Mouse (Mus musculus) kidney, embryonic 14.5 days (tissue): ENCODE results near the gene Kcnmb3. TPM values are rescaled to one million over a fixed set of nuclear protein-coding genes. Genes with fewer than 3 reads are reported as not detected.
"Not testable (repeated sequence)": the region's sequence is repeated elsewhere in the genome, so short reads cannot be mapped to it uniquely, and the experiment has no call there.

Experiments
- ATAC-seq: fragments of 200-750 bp; cut with Nextera tagmentation; 2 replicates; pipeline ENCODE4 v1.8.0; 2017; ENCODE audit warnings: moderate number of reproducible peaks, mild to moderate bottlenecking, moderate TSS enrichment, moderate library complexity; ENCODE audit not compliant: low FRiP score, low TSS enrichment
- H3K27ac ChIP-seq: fragments of 300-500 bp; sonication (generic); 2 replicates; pipeline ENCODE4 v1.5.1; 2014; ENCODE audit warnings: low read depth, mild to moderate bottlenecking, low read length, moderate library complexity, mixed read lengths
- H3K27me3 ChIP-seq: fragments of 300-500 bp; sonication (generic); 2 replicates; pipeline ENCODE4 v1.6.1; 2014; ENCODE audit warnings: mild to moderate bottlenecking, low read length; ENCODE audit not compliant: control insufficient read depth, insufficient read depth
- H3K36me3 ChIP-seq: fragments of 300-500 bp; sonication (generic); 2 replicates; pipeline ENCODE4 v1.6.1; 2014; ENCODE audit warnings: low read length, mixed read lengths; ENCODE audit not compliant: control insufficient read depth, insufficient read depth
- H3K4me1 ChIP-seq: fragments of 300-500 bp; sonication (generic); 2 replicates; pipeline ENCODE4 v1.6.1; 2014; ENCODE audit warnings: low read length, mixed read lengths; ENCODE audit not compliant: control insufficient read depth, insufficient read depth
- H3K4me2 ChIP-seq: fragments of 300-500 bp; sonication (generic); replicated peaks from 2 replicates; pipeline ENCODE4 v1.6.1; 2014; ENCODE audit warnings: low read depth, mild to moderate bottlenecking, low read length
- H3K4me3 ChIP-seq: fragments of 300-500 bp; sonication (generic); 2 replicates; pipeline ENCODE4 v1.5.1; 2014; ENCODE audit warnings: mild to moderate bottlenecking, low read length
- H3K9ac ChIP-seq: fragments of 300-500 bp; sonication (generic); 2 replicates; pipeline ENCODE4 v1.6.1; 2014; ENCODE audit warnings: low read depth, mild to moderate bottlenecking, low read length, moderate library complexity
- H3K9me3 ChIP-seq: fragments of 300-500 bp; sonication (generic); 2 replicates; pipeline ENCODE4 v1.6.1; 2016; ENCODE audit warnings: low read length; ENCODE audit not compliant: control insufficient read depth
- WGBS: fragments of 180-500 bp; shearing (Covaris S2); extraction: QIAGEN DNeasy Blood & Tissue Kit; methylation state at CpG from one replicate; pipeline ENCODE4 v1.1.7; 2014; 5-methylcytosine and 5-hydroxymethylcytosine counted together
- polyA plus RNA-seq: library from polyadenylated mRNA; unstranded; fragments of >200 nt; fragmentation: Nextera tagmentation; extraction: Ambion mirVana; gene quantifications from 2 replicates; pipeline ENCODE4 v1.2.1, GENCODE M21; 2014

Kcnmb3 gene
- polyA plus RNA-seq, 1 experiment from 2014 or later: not detected

- 83% methylated on average over 11 of the region's 11 CpGs for WGBS
Measured at GRCm38 (mm10) chr3:32454329-32455021, 37.6 kb downstream of the Kcnmb3 start.

DNA sequence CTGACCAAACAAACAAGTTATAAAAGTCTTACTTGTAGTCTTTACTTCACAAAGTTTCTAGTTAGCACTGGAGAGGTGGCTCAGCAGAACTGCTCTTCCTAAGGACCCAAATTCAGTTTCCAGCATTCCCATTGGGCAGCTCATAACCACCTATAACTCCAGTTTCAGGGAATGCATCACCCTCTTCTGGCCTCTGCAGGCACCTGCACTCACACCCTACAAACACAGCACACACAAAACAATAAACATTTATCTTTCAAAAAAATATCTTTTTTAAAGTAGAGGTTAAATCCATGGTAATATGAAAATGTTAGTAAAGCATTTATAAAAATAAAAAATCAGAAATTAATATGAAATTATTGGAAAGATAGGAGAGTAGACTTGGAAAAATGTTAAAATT is 50.3 kb downstream of the Kcnmb3 start:
- Histone ChIP-seq H3K4me3 (no peak overlapping the region), H3K36me3 (peaks cover 74% of the 10 kb centered on the region), H3K4me2 (no peak overlapping the region), H3K9ac (no peak overlapping the region), H3K9me3 (no peaks in the 10 kb centered on the region), H3K4me1 (no peaks in the 10 kb centered on the region), H3K27ac (no peak overlapping the region), H3K27me3 (no peaks in the 10 kb centered on the region)
- ATAC-seq: no peak

More at GRCm38 (mm10) chr3:32454329-32455021, 37.6 kb downstream of the Kcnmb3 start:
- Histone ChIP-seq H3K9me3 (no peaks in the 10 kb centered on the region), H3K4me2 (no peak overlapping the region), H3K27me3 (no peaks in the 10 kb centered on the region), H3K9ac (no peak overlapping the region), H3K27ac (no peak overlapping the region), H3K36me3 (peaks cover 75% of the 10 kb centered on the region), H3K4me3 (no peak overlapping the region), H3K4me1 (no peaks in the 10 kb centered on the region)
- no peak for ATAC-seq

GRCm38 (mm10) chr3:32438716-32439115 is 53.3 kb downstream of the Kcnmb3 start:
- Histone ChIP-seq H3K4me2 (no peak overlapping the region), H3K27ac (no peak overlapping the region), H3K9ac (no peak overlapping the region), H3K9me3 (no peaks in the 10 kb centered on the region), H3K4me1 (no peaks in the 10 kb centered on the region), H3K4me3 (no peak overlapping the region), H3K27me3 (no peaks in the 10 kb centered on the region), H3K36me3 (peaks cover 62% of the 10 kb centered on the region)
- no peak for ATAC-seq
- 88% methylated on average over 4 of the region's 4 CpGs for WGBS

GRCm38 (mm10) chr3:32437820-32438219 is 54.2 kb downstream of the Kcnmb3 start:
- H3K9me3 ChIP-seq: no peaks in the 10 kb centered on the region
- no peak for ATAC-seq
- no peak overlapping the region for H3K4me3 ChIP-seq
- H3K4me1 ChIP-seq: no peaks in the 10 kb centered on the region
- WGBS: 92% methylated on average over 6 of the region's 6 CpGs
- peaks cover 54% of the 10 kb centered on the region for H3K36me3 ChIP-seq
- H3K27ac ChIP-seq: no peak overlapping the region
- H3K27me3 ChIP-seq: no peaks in the 10 kb centered on the region
- H3K4me2 ChIP-seq: no peak overlapping the region
- H3K9ac ChIP-seq: no peak overlapping the region

- Histone ChIP-seq H3K9me3 (no peaks in the 10 kb centered on the region), H3K36me3 (peaks cover 49% of the 10 kb centered on the region)
Measured at GRCm38 (mm10) chr3:32437297-32437696, 54.7 kb downstream of the Kcnmb3 start.

GRCm38 (mm10) chr3:32436101-32436500 is 55.9 kb downstream of the Kcnmb3 start:
- H3K9me3 ChIP-seq: no peaks in the 10 kb centered on the region
- no peak for ATAC-seq
- WGBS: 78% methylated on average over 11 of the region's 11 CpGs
- no peaks in the 10 kb centered on the region for H3K27me3 ChIP-seq
- no peak overlapping the region for H3K4me3 ChIP-seq
- no peak overlapping the region for H3K27ac ChIP-seq
- H3K9ac ChIP-seq: no peak overlapping the region
- no peaks in the 10 kb centered on the region for H3K4me1 ChIP-seq
- H3K36me3 ChIP-seq: peaks cover 38% of the 10 kb centered on the region
- H3K4me2 ChIP-seq: no peak overlapping the region

More at GRCm38 (mm10) chr3:32437297-32437696, 54.7 kb downstream of the Kcnmb3 start:
- Histone ChIP-seq H3K4me3 (no peak overlapping the region), H3K27ac (no peak overlapping the region), H3K27me3 (no peaks in the 10 kb centered on the region), H3K9ac (no peak overlapping the region), H3K4me2 (no peak overlapping the region), H3K4me1 (no peaks in the 10 kb centered on the region)
- ATAC-seq: no peak
- 98% methylated on average over 6 of the region's 6 CpGs for WGBS

DNA sequence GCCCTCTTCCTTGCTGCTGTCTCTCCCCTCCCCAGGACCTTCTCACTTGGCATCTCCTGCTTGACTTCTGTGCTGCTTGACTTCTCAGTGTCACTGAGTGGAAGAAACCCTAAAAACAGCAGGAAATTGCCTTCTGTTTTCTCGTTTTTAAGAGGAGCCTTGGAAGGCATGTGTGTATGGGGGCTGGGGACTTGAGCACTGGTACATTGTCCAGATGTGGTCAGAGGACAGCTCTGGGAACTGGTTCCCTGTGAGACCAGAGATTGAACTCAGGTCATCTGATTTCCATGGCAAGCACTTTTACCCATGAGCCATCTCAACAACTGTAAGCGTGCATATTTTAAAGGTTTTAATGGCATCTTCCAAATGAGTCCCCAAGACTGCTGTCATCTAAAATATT is 58.0 kb downstream of the Kcnmb3 start:
- H3K9me3 ChIP-seq: no peaks in the 10 kb centered on the region
- H3K27me3 ChIP-seq: no peaks in the 10 kb centered on the region
- 82% methylated on average over 2 of the region's 2 CpGs for WGBS
- H3K36me3 ChIP-seq: peaks cover 21% of the 10 kb centered on the region
- H3K9ac ChIP-seq: no peak overlapping the region
- no peak overlapping the region for H3K4me3 ChIP-seq
- no peak overlapping the region for H3K4me2 ChIP-seq
- ATAC-seq: no peak
- no peak overlapping the region for H3K27ac ChIP-seq
- no peaks in the 10 kb centered on the region for H3K4me1 ChIP-seq

DNA sequence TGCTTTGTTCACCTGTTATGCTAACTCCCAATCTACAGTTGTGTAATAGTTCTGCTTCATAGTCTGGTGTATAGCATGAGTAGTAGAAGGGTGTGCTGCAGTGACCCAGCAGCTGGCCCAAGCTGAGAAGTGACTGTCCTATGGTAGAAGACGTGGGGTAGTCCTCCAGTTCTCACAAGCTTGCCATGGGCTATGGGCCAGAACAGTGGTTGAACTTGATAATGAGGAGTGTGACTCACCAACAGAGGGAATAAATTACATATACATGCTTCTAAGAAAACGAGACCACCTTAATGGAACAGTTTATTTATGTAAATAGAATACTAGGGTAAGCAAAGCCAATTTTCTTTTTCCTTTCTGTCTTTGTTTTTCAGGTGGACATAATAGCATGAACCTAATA is 61.6 kb downstream of the Kcnmb3 start:
- H3K4me1 ChIP-seq: no peaks in the 10 kb centered on the region
- 75% methylated on average over 2 of the region's 2 CpGs for WGBS
- H3K9me3 ChIP-seq: no peaks in the 10 kb centered on the region
- H3K9ac ChIP-seq: no peak overlapping the region
- no peaks in the 10 kb centered on the region for H3K36me3 ChIP-seq
- no peak overlapping the region for H3K27ac ChIP-seq
- ATAC-seq: no peak
- H3K27me3 ChIP-seq: no peaks in the 10 kb centered on the region
- H3K4me2 ChIP-seq: no peak overlapping the region
- no peak overlapping the region for H3K4me3 ChIP-seq

DNA sequence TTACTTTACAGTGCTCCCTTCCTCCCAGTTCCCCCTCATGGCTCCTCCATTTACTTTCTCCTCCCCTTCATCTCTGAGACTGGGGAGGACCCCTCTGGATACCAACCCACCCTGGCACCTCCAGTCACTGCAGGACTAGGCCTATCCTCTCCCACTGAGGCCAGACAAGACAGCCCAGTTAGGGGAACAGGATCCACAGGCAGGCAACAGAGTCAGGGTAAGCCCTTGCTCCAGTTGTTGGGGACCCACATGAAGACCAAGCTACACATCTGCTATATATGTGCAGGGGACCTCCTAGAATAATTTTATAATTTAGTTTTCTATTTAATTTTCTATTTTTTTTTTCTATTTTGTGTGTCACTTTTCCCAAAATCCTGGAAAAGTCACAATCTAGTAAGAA is 62.7 kb downstream of the Kcnmb3 start:
- not testable (repeated sequence) for ATAC-seq, H3K4me2 ChIP-seq, H3K9ac ChIP-seq, H3K4me1 ChIP-seq, H3K4me3 ChIP-seq, H3K27ac ChIP-seq, H3K27me3 ChIP-seq, H3K9me3 ChIP-seq, H3K36me3 ChIP-seq
